Mouse (Mus musculus) liver, adult 2 months (tissue): ENCODE measurements around the gene Pheta1.

ENCODE experiments used
- CTCF ChIP-seq: fragments of 200-500 bp; IDR thresholded peaks from 2 replicates; pipeline ENCODE4 v1.5.1; 2011; ENCODE audit warnings: low read depth, low read length, control low read depth
- POLR2A ChIP-seq: fragments of 200-500 bp; IDR thresholded peaks from 2 replicates; pipeline ENCODE4 v1.6.1; 2011; ENCODE audit warnings: low read length, control low read depth; ENCODE audit not compliant: insufficient read depth; ENCODE audit errors: extremely low read depth

DNA sequence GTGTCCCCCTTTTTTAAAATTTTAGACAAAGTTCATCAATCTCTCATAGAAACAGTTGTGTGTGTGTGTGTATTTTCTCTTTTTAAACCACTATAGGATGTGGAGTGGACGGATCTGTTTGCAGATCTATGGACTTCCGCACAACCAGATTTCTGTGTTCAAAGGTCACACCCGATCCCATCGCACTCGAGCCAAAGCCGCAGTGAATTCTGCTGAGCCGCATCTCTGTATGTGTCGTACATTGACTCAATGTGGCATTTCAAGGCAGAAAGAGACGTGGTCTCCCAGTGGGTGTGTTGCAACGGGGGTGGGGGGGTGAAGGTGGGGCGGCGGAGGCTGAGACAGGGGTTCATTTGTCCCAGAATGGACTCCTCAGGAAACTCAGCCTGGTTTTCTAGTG is 9.6 kb downstream of the Pheta1 start:
- TF ChIP-seq CTCF (no peak), POLR2A (no peak)
